ENCODE assay signal across 30 mouse cellular contexts in the genomic region with DNA sequence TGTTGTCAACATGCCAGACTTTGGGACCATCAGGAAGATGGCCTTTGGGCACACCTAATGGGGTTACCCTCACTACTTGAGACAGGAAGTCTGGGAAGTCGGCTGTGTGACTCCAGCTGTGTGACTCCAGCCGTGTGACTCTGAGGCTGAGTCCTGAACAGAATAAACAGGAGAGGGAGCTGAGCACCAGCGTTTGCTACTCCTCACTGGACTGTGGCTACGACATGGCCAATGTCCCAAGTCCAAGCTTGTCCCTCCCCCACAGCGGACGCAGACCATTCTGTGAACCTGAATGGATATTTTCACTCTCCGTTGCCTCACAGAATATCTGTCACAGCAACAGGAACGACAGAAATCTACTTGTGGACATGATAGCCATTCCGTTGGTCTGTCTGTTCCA. TPM values are rescaled to one million over a fixed set of nuclear protein-coding genes. Genes with fewer than 3 reads are reported as not detected.
A peak's percentile ranks its signal among the peaks of the same experiment; 100 is the strongest.
DNase-seq lines count a peak whose midpoint lies in the region; ATAC-seq and TF ChIP-seq lines count a peak whose summit lies in the region.
"Had no signal": no experiment of that assay in that cellular context is flagged by ENCODE, and none has a peak within 500 bp of the region (broad histone marks: within the 10 kb centered on the region; RNA-seq: fewer than 3 reads in every experiment).

No protein-coding gene starts in this region.

- no peak overlapping the region for H3K4me2 ChIP-seq in liver, embryonic 11.5 days
- no peak overlapping the region for H3K4me2 ChIP-seq in liver, embryonic 13.5 days
- H3K4me2 ChIP-seq in intestine, postnatal 0 days (replicated peaks; ENCODE audit: low read depth) = no peak overlapping the region
- H3K4me2 ChIP-seq in hindbrain, embryonic 16.5 days (ENCODE audit: low read length) = no peak overlapping the region
- H3K4me2 ChIP-seq: embryonic facial prominence, embryonic 13.5 days; heart, embryonic 12.5 days; hindbrain, embryonic 13.5 days; limb, embryonic 12.5 days; midbrain, embryonic 12.5 days; neural tube, embryonic 12.5 days had no signal

- ATAC-seq in liver, embryonic 11.5 days (replicated peaks; ENCODE audit: low FRiP score) = no peak
- ATAC-seq in liver, embryonic 13.5 days (ENCODE audit: low read depth) = peak; percentile 50; the same call in 1 of the 2 replicates
- no peak for ATAC-seq in intestine, postnatal 0 days
- ATAC-seq in hindbrain, embryonic 16.5 days = no peak
- ATAC-seq: forebrain, embryonic 16.5 days; lung, postnatal 0 days had no signal

- no peaks in the 10 kb centered on the region for H3K4me1 ChIP-seq in liver, adult 2 months (ENCODE audit: control insufficient read depth, insufficient read depth, low read length)
- no peaks in the 10 kb centered on the region for H3K4me1 ChIP-seq in liver, embryonic 11.5 days (replicated peaks; ENCODE audit: control insufficient read depth, insufficient read depth, low read length)
- H3K4me1 ChIP-seq in liver, embryonic 13.5 days (replicated peaks) = 0 out of 2 replicates have a peak, but pooled peaks cover 3% of the 10 kb centered on the region
- no peaks in the 10 kb centered on the region for H3K4me1 ChIP-seq in intestine, postnatal 0 days (replicated peaks; ENCODE audit: control insufficient read depth, insufficient read depth, low read length)
- H3K4me1 ChIP-seq in hindbrain, embryonic 16.5 days (ENCODE audit: control insufficient read depth, insufficient read depth, low read depth, low read length) = no peaks in the 10 kb centered on the region
- H3K4me1 ChIP-seq: embryonic facial prominence, embryonic 13.5 days; heart, embryonic 12.5 days; midbrain, embryonic 12.5 days; neural tube, embryonic 12.5 days had no signal

- no peaks in the 10 kb centered on the region for H3K36me3 ChIP-seq in liver, adult 2 months (ENCODE audit: control insufficient read depth, insufficient read depth, low read length)
- no peaks in the 10 kb centered on the region; the same call in 1 of the 2 replicates for H3K36me3 ChIP-seq in liver, embryonic 11.5 days (ENCODE audit: control insufficient read depth, insufficient read depth, low read length)
- no peaks in the 10 kb centered on the region for H3K36me3 ChIP-seq in liver, embryonic 13.5 days
- H3K36me3 ChIP-seq in intestine, postnatal 0 days (ENCODE audit: control insufficient read depth, insufficient read depth) = no peaks in the 10 kb centered on the region
- H3K36me3 ChIP-seq in hindbrain, embryonic 16.5 days (ENCODE audit: control insufficient read depth, insufficient read depth, low read length) = 0 out of 2 replicates have a peak, but pooled peaks cover 2% of the 10 kb centered on the region
- H3K36me3 ChIP-seq: limb, embryonic 12.5 days had no signal

- H3K9ac ChIP-seq in liver, adult 2 months (ENCODE audit: low read depth, low read length) = no peak overlapping the region
- H3K9ac ChIP-seq in liver, embryonic 11.5 days (ENCODE audit: low read depth, low read length) = no peak overlapping the region
- H3K9ac ChIP-seq in liver, embryonic 13.5 days = no peak overlapping the region
- H3K9ac ChIP-seq in intestine, postnatal 0 days (ENCODE audit: low read depth, low read length) = no peak overlapping the region
- no peak overlapping the region for H3K9ac ChIP-seq in hindbrain, embryonic 16.5 days (ENCODE audit: low read depth, low read length)
- H3K9ac ChIP-seq: embryonic facial prominence, embryonic 13.5 days; heart, embryonic 12.5 days; hindbrain, embryonic 13.5 days; limb, embryonic 12.5 days; midbrain, embryonic 12.5 days; neural tube, embryonic 12.5 days had no signal

- peaks cover 2% of the 10 kb centered on the region; the same call in 1 of the 2 replicates for H3K9me3 ChIP-seq in liver, embryonic 11.5 days (ENCODE audit: control insufficient read depth, low read length)
- H3K9me3 ChIP-seq in liver, embryonic 13.5 days (replicated peaks) = peaks cover 12% of the 10 kb centered on the region
- no peaks in the 10 kb centered on the region for H3K9me3 ChIP-seq in intestine, postnatal 0 days (ENCODE audit: control insufficient read depth)
- H3K9me3 ChIP-seq in hindbrain, embryonic 16.5 days (ENCODE audit: control insufficient read depth, low read length) = no peaks in the 10 kb centered on the region
- H3K9me3 ChIP-seq: embryonic facial prominence, embryonic 13.5 days; heart, embryonic 12.5 days; neural tube, embryonic 12.5 days had no signal

- peak; percentile 66 for DNase-seq in liver, adult 2 months (ENCODE audit: extremely low read depth, low read depth, low spot score)
- no peak for DNase-seq in liver, embryonic 11.5 days (ENCODE audit: low spot score)
- peak; percentile 62 for DNase-seq in kidney, postnatal 10 days
- no peak for DNase-seq in liver, embryonic 13.5 days
- no peak for DNase-seq in thymus, postnatal 36 days
- DNase-seq: adrenal gland, adult 2 months; adrenal gland, postnatal 36 days; cerebellum, adult 18-20 months; cerebellum, postnatal 10 days; heart, adult 2 months; heart, postnatal 4 days; layer of hippocampus, adult 9-11 months; lung, adult 18-20 months; lung, postnatal 4 days; right cerebral cortex, adult 18-20 months; thymus, adult 2 months had no signal

- TF ChIP-seq POLR2A in liver, adult 2 months (IDR thresholded peaks at IDR 0.05; ENCODE audit: extremely low read depth, insufficient read depth, low read length) = no peak

- TF ChIP-seq CTCF in liver, adult 2 months (IDR thresholded peaks at IDR 0.05; ENCODE audit: low read depth, low read length) = peak; percentile 54
- no peak for TF ChIP-seq CTCF in intestine, postnatal 0 days (IDR thresholded peaks at IDR 0.05; ENCODE audit: low read depth)

- no peaks in the 10 kb centered on the region for H3K27me3 ChIP-seq in liver, adult 2 months (ENCODE audit: control insufficient read depth, insufficient read depth, low read length)
- no peaks in the 10 kb centered on the region for H3K27me3 ChIP-seq in liver, embryonic 11.5 days (replicated peaks; ENCODE audit: control insufficient read depth, insufficient read depth, low read length)
- no peaks in the 10 kb centered on the region for H3K27me3 ChIP-seq in liver, embryonic 13.5 days
- no peaks in the 10 kb centered on the region for H3K27me3 ChIP-seq in intestine, postnatal 0 days (replicated peaks; ENCODE audit: control insufficient read depth, insufficient read depth, low read length)
- H3K27me3 ChIP-seq in hindbrain, embryonic 16.5 days (replicated peaks; ENCODE audit: control insufficient read depth, insufficient read depth, low read length) = no peaks in the 10 kb centered on the region
- H3K27me3 ChIP-seq: embryonic facial prominence, embryonic 13.5 days; heart, embryonic 12.5 days; hindbrain, embryonic 13.5 days; megakaryocyte, embryonic 14.5 days; midbrain, embryonic 12.5 days; neural tube, embryonic 12.5 days had no signal

- WGBS in liver, adult 2 months = 26% methylated on average over 9 of the region's 9 CpGs
- 77% methylated on average over 9 of the region's 9 CpGs for WGBS in liver, embryonic 11.5 days
- WGBS in liver, embryonic 13.5 days (ENCODE audit: insufficient replicate concordance) = 60% methylated on average over 9 of the region's 9 CpGs
- WGBS in intestine, postnatal 0 days = 69% methylated on average over 9 of the region's 9 CpGs
- WGBS in hindbrain, embryonic 16.5 days = 74% methylated on average over 9 of the region's 9 CpGs

- H3K4me3 ChIP-seq in liver, adult 2 months (ENCODE audit: insufficient read depth, low read depth, low read length) = no peak overlapping the region
- no peak overlapping the region for H3K4me3 ChIP-seq in liver, embryonic 11.5 days (ENCODE audit: low read depth, low read length)
- no peak overlapping the region for H3K4me3 ChIP-seq in liver, embryonic 13.5 days (replicated peaks)
- H3K4me3 ChIP-seq in intestine, postnatal 0 days (ENCODE audit: low read depth, low read length) = no peak overlapping the region
- H3K4me3 ChIP-seq in hindbrain, embryonic 16.5 days (ENCODE audit: low read length) = no peak overlapping the region
- H3K4me3 ChIP-seq: embryonic facial prominence, embryonic 13.5 days; forebrain, embryonic 10.5 days; heart, adult 2 months; heart, embryonic 12.5 days; hindbrain, embryonic 13.5 days; limb, embryonic 12.5 days; midbrain, embryonic 12.5 days; myocyte; neural tube, embryonic 12.5 days had no signal

- H3K27ac ChIP-seq in liver, adult 2 months (replicated peaks; ENCODE audit: insufficient read depth, low read depth, low read length) = no peak overlapping the region
- no peak overlapping the region for H3K27ac ChIP-seq in liver, embryonic 11.5 days (ENCODE audit: low read depth, low read length)
- no peak overlapping the region for H3K27ac ChIP-seq in liver, embryonic 13.5 days
- no peak overlapping the region for H3K27ac ChIP-seq in intestine, postnatal 0 days (ENCODE audit: low read depth, low read length)
- no peak overlapping the region for H3K27ac ChIP-seq in hindbrain, embryonic 16.5 days (ENCODE audit: low read depth, low read length)
- H3K27ac ChIP-seq: embryonic facial prominence, embryonic 13.5 days; forebrain, embryonic 10.5 days; heart, adult 2 months; hindbrain, embryonic 13.5 days; limb, embryonic 12.5 days; midbrain, embryonic 12.5 days; neural tube, embryonic 12.5 days had no signal

- H3K79me2 ChIP-seq in liver, adult 2 months (ENCODE audit: control insufficient read depth, insufficient read depth, low read length) = no peaks in the 10 kb centered on the region

RNA-seq across cellular contexts. Expression of a gene that starts 39.2 kb away (rescaled TPM):
- total RNA-seq in liver, adult 2 months (2014; rRNA removed) = 0.20 TPM in 1 of 2 replicates, not detected in the other
- polyA plus RNA-seq in liver, adult 2 months (2012; rRNA removed) = 0.09 and 0.34 TPM in 2 replicates
- 1.8 and 2.0 TPM in 2 replicates for polyA plus RNA-seq in liver, embryonic 11.5 days (2014; fragmentation: Nextera tagmentation; extraction: Ambion mirVana)
- polyA plus RNA-seq in liver, embryonic 13.5 days (2015; fragmentation: Nextera tagmentation; extraction: Ambion mirVana) = 0.80 TPM in 2 replicates
- polyA plus RNA-seq in intestine, postnatal 0 days (2015; fragmentation: Nextera tagmentation; extraction: Ambion mirVana) = 1.1 and 1.5 TPM in 2 replicates
- 29.3 and 31.9 TPM in 2 replicates for polyA plus RNA-seq in hindbrain, embryonic 16.5 days (2015; fragmentation: Nextera tagmentation; extraction: Ambion mirVana)

RNA-seq across cellular contexts. Expression of a gene that starts 50.1 kb away (rescaled TPM):
- not detected in 2 replicates for total RNA-seq in liver, adult 2 months (2014; rRNA removed)
- not detected in 2 replicates for polyA plus RNA-seq in liver, adult 2 months (2012; rRNA removed)
- polyA plus RNA-seq in liver, embryonic 11.5 days (2014; fragmentation: Nextera tagmentation; extraction: Ambion mirVana) = 0.04 and 0.21 TPM in 2 replicates
- 0.02 TPM in 1 of 2 replicates, not detected in the other for polyA plus RNA-seq in liver, embryonic 13.5 days (2015; fragmentation: Nextera tagmentation; extraction: Ambion mirVana)
- 0.22 and 0.43 TPM in 2 replicates for polyA plus RNA-seq in intestine, postnatal 0 days (2015; fragmentation: Nextera tagmentation; extraction: Ambion mirVana)
- polyA plus RNA-seq in hindbrain, embryonic 16.5 days (2015; fragmentation: Nextera tagmentation; extraction: Ambion mirVana) = 0.84 and 1.8 TPM in 2 replicates
- total RNA-seq: common myeloid progenitor, adult 5-6 weeks had no signal
- polyA plus RNA-seq: forebrain, embryonic 16.5 days; lung, postnatal 0 days had no signal

Comparison
In these comparisons a context has a peak if more than half of its experiments do, and no peak if none do; other contexts are left out.
1. DNase-seq: peak in liver, adult 2 months (single experiment) and kidney, postnatal 10 days (single experiment); none in liver, embryonic 11.5 days (single experiment), liver, embryonic 13.5 days (single experiment) and thymus, postnatal 36 days (0 of 2).
2. RNA of a gene that starts 39.2 kb away (polyA plus RNA-seq): 29.3 to 31.9 TPM in hindbrain, embryonic 16.5 days; 1.8 to 2.0 TPM in liver, embryonic 11.5 days, 1.1 to 1.5 TPM in intestine, postnatal 0 days, 0.80 TPM in liver, embryonic 13.5 days and 0.09 to 0.34 TPM in liver, adult 2 months; every median in the first group is over 10 times any median in the second.